Mouse (Mus musculus): ENCODE measurements at regions not wholly inside any gene's neighbourhood (a gene's known extent, or its start where the extent isn't known, plus 50 kb on each side); places are given as distances from the start of the nearest gene placed in this dataset.

- no peak for DNase-seq (ENCODE audit: low read depth, low spot score)
These were observed 86.9 kb downstream of the Fam124b start for GRCm38 (mm10) chr1:80131354-80131753.

GRCm38 (mm10) chr1:80123966-80124365, 94.3 kb downstream of the Fam124b start:
- DNase-seq (ENCODE audit: low read depth, low spot score) = no peak

- no peak for DNase-seq (ENCODE audit: low read depth, low spot score)
These were observed 102.4 kb downstream of the Fam124b start for GRCm38 (mm10) chr1:80115913-80116312.

- DNase-seq (ENCODE audit: low read depth, low spot score) = no peak
These were observed 110.4 kb downstream of the Fam124b start for GRCm38 (mm10) chr1:80107747-80108476.

- DNase-seq (ENCODE audit: low read depth, low spot score) = no peak
These were observed 112.0 kb downstream of the Fam124b start for GRCm38 (mm10) chr1:80106269-80106668.

GRCm38 (mm10) chr1:80098266-80098665, 120.0 kb downstream of the Fam124b start:
- no peak for DNase-seq (ENCODE audit: low read depth, low spot score)

GRCm38 (mm10) chr1:80091800-80092199, 126.5 kb downstream of the Fam124b start:
- DNase-seq (ENCODE audit: low read depth, low spot score) = no peak

GRCm38 (mm10) chr1:80091350-80091749, 126.9 kb downstream of the Fam124b start:
- DNase-seq (ENCODE audit: low read depth, low spot score) = no peak

GRCm38 (mm10) chr1:80088651-80089050, 129.6 kb downstream of the Fam124b start:
- no peak for DNase-seq (ENCODE audit: low read depth, low spot score)

- no peak for DNase-seq (ENCODE audit: low read depth, low spot score)
These were observed 141.9 kb downstream of the Fam124b start for GRCm38 (mm10) chr1:80076357-80076756.

GRCm38 (mm10) chr1:80074376-80074775, 143.9 kb downstream of the Fam124b start:
- no peak for DNase-seq (ENCODE audit: low read depth, low spot score)

GRCm38 (mm10) chr1:80073950-80074349, 144.3 kb downstream of the Fam124b start:
- no peak for DNase-seq (ENCODE audit: low read depth, low spot score)

- DNase-seq (ENCODE audit: low read depth, low spot score) = no peak
These were observed 149.1 kb downstream of the Fam124b start for GRCm38 (mm10) chr1:80069141-80069540.

GRCm38 (mm10) chr1:80062121-80062520, 156.2 kb downstream of the Fam124b start:
- DNase-seq (ENCODE audit: low read depth, low spot score) = no peak

- DNase-seq (ENCODE audit: low read depth, low spot score) = no peak
These were observed 156.6 kb downstream of the Fam124b start for GRCm38 (mm10) chr1:80061632-80062031.

- DNase-seq (ENCODE audit: low read depth, low spot score) = no peak
These were observed 173.1 kb downstream of the Fam124b start for GRCm38 (mm10) chr1:80045141-80045540.

GRCm38 (mm10) chr1:80040409-80040808, 177.9 kb downstream of the Fam124b start:
- DNase-seq (ENCODE audit: low read depth, low spot score) = no peak

- no peak for DNase-seq (ENCODE audit: low read depth, low spot score)
These were observed 178.4 kb downstream of the Fam124b start for GRCm38 (mm10) chr1:80039891-80040290.

GRCm38 (mm10) chr1:80039161-80039560, 178.2 kb upstream of the Serpine2 start:
- DNase-seq (ENCODE audit: low read depth, low spot score) = no peak

- DNase-seq (ENCODE audit: low read depth, low spot score) = no peak
These were observed 177.1 kb upstream of the Serpine2 start for GRCm38 (mm10) chr1:80038059-80038458.

- DNase-seq (ENCODE audit: low read depth, low spot score) = no peak
These were observed 175.5 kb upstream of the Serpine2 start for GRCm38 (mm10) chr1:80036436-80036835.

GRCm38 (mm10) chr1:80033522-80033921, 172.5 kb upstream of the Serpine2 start:
- peak; percentile 51 for DNase-seq (ENCODE audit: low read depth, low spot score)

GRCm38 (mm10) chr1:80033121-80033520, 172.1 kb upstream of the Serpine2 start:
- no peak for DNase-seq (ENCODE audit: low read depth, low spot score)

- no peak for DNase-seq (ENCODE audit: low read depth, low spot score)
These were observed 171.5 kb upstream of the Serpine2 start for GRCm38 (mm10) chr1:80032464-80032863.
